Mouse (Mus musculus) WW6 (cell line): ENCODE data around the gene Actl7a.

ENCODE experiments used
- DNase-seq: peaks from one replicate; pipeline ENCODE4 v3.0.0-alpha.2; 2013; ENCODE audit warnings: low read depth, low spot score

The Actl7a gene

GRCm38 (mm10) chr4:56743363-56744195 lies at the start of gene Actl7a:
Actl7a (plus strand) TSS chr4:56743413.
- no peak for DNase-seq

GRCm38 (mm10) chr4:56696401-56696800 lies 46.8 kb upstream of the Actl7a start:
- no peak for DNase-seq

GRCm38 (mm10) chr4:56698671-56699070 lies 44.5 kb upstream of the Actl7a start:
- DNase-seq, result no peak

GRCm38 (mm10) chr4:56702234-56702633 lies 41.0 kb upstream of the Actl7a start:
- DNase-seq, result no peak

GRCm38 (mm10) chr4:56713155-56713554 lies 30.1 kb upstream of the Actl7a start:
- no peak for DNase-seq

GRCm38 (mm10) chr4:56716801-56717200 lies 26.4 kb upstream of the Actl7a start:
- DNase-seq, result no peak

GRCm38 (mm10) chr4:56717932-56718331 lies 25.3 kb upstream of the Actl7a start:
- DNase-seq, result no peak

- DNase-seq, result no peak
These were observed 24.4 kb upstream of the Actl7a start for GRCm38 (mm10) chr4:56718573-56719442.

GRCm38 (mm10) chr4:56719456-56719855 lies 23.8 kb upstream of the Actl7a start:
- no peak for DNase-seq

- no peak for DNase-seq
These were observed 22.8 kb upstream of the Actl7a start for GRCm38 (mm10) chr4:56720403-56720802.

- no peak for DNase-seq
These were observed 21.7 kb upstream of the Actl7a start for GRCm38 (mm10) chr4:56721469-56721868.

- no peak for DNase-seq
These were observed 20.9 kb upstream of the Actl7a start for GRCm38 (mm10) chr4:56722346-56722745.

GRCm38 (mm10) chr4:56723237-56723636 lies 20.0 kb upstream of the Actl7a start:
- DNase-seq, result no peak

- no peak for DNase-seq
These were observed 17.4 kb upstream of the Actl7a start for GRCm38 (mm10) chr4:56725839-56726238.

- no peak for DNase-seq
These were observed 3.2 kb upstream of the Actl7a start, which contains the start of gene Gm26657 for GRCm38 (mm10) chr4:56740020-56740485. Gm26657 (plus strand) TSS chr4:56740070.

GRCm38 (mm10) chr4:56740611-56741010 lies 2.6 kb upstream of the Actl7a start:
- DNase-seq, result no peak

GRCm38 (mm10) chr4:56741041-56741493 lies 2.1 kb upstream of the Actl7a start, which contains the start of gene Actl7b:
Actl7b (minus strand) TSS chr4:56741443.
- no peak for DNase-seq

- DNase-seq, result no peak
These were observed 515 bp upstream of the Actl7a start for GRCm38 (mm10) chr4:56742698-56743097.

- no peak for DNase-seq
These were observed 3.1 kb downstream of the Actl7a start for GRCm38 (mm10) chr4:56746345-56746744.

GRCm38 (mm10) chr4:56747456-56747855 lies 4.2 kb downstream of the Actl7a start:
- no peak for DNase-seq

GRCm38 (mm10) chr4:56756021-56756420 lies 12.8 kb downstream of the Actl7a start:
- DNase-seq, result no peak

- DNase-seq, result no peak
These were observed 13.9 kb downstream of the Actl7a start for GRCm38 (mm10) chr4:56756966-56757600.
